Mouse (Mus musculus) lung, postnatal 0 days (tissue): Measurements from ENCODE around the gene Cmip. TPM values are rescaled to one million over a fixed set of nuclear protein-coding genes. Genes with fewer than 3 reads are reported as not detected.

Experiments
- ATAC-seq: fragments of 200-750 bp; cut with Nextera tagmentation; 2 replicates; pipeline ENCODE4 v1.8.0; 2017; ENCODE audit warnings: moderate library complexity
- DNase-seq: peaks from one replicate; pipeline ENCODE4 v3.0.0-alpha.2; 2016; ENCODE audit warnings: low spot score
- H3K27ac ChIP-seq: fragments of 300-500 bp; sonication (generic); 2 replicates; pipeline ENCODE4 v1.5.1; 2014; ENCODE audit warnings: antibody characterized with exemption, mild to moderate bottlenecking, low read length, mixed read lengths
- H3K27me3 ChIP-seq: fragments of 300-500 bp; sonication (generic); replicated peaks from 2 replicates; pipeline ENCODE4 v1.6.1; 2014; ENCODE audit warnings: low read length, mixed read lengths; ENCODE audit not compliant: insufficient read depth
- H3K36me3 ChIP-seq: fragments of 300-500 bp; sonication (generic); 2 replicates; pipeline ENCODE4 v1.6.1; 2014; ENCODE audit warnings: low read length, mixed read lengths; ENCODE audit not compliant: insufficient read depth
- H3K4me1 ChIP-seq: fragments of 300-500 bp; sonication (generic); 2 replicates; pipeline ENCODE4 v1.6.1; 2014; ENCODE audit warnings: antibody characterized with exemption, low read depth, low read length, mixed read lengths; ENCODE audit not compliant: insufficient read depth
- H3K4me2 ChIP-seq: fragments of 300-500 bp; sonication (generic); replicated peaks from 2 replicates; pipeline ENCODE4 v1.6.1; 2014; ENCODE audit warnings: low read depth, mild to moderate bottlenecking, low read length, moderate library complexity, mixed read lengths
- H3K4me3 ChIP-seq: fragments of 300-500 bp; sonication (generic); 2 replicates; pipeline ENCODE4 v1.5.1; 2014; ENCODE audit warnings: low read depth, low read length
- H3K9ac ChIP-seq: fragments of 300-500 bp; sonication (generic); replicated peaks from 2 replicates; pipeline ENCODE4 v1.6.1; 2014; ENCODE audit warnings: low read depth, mild to moderate bottlenecking
- H3K9me3 ChIP-seq: fragments of 300-500 bp; sonication (generic); 2 replicates; pipeline ENCODE4 v1.6.1; 2016; ENCODE audit warnings: low read length, mixed read lengths
- CTCF ChIP-seq: IDR thresholded peaks from 2 replicates; pipeline ENCODE4 v1.5.1; 2016; ENCODE audit warnings: antibody characterized with exemption, mild to moderate bottlenecking
- EP300 ChIP-seq: IDR thresholded peaks from 2 replicates; pipeline ENCODE4 v1.6.1; 2016; ENCODE audit warnings: antibody characterized with exemption, mild to moderate bottlenecking, control low read depth
- WGBS: fragments of 180-500 bp; shearing (Covaris S2); extraction: QIAGEN DNeasy Blood & Tissue Kit; methylation state at CpG from one replicate; pipeline ENCODE4 v1.1.7; 2014; 5-methylcytosine and 5-hydroxymethylcytosine counted together
- polyA plus RNA-seq: library from polyadenylated mRNA; unstranded; fragments of >200 nt; fragmentation: Nextera tagmentation; extraction: Ambion mirVana; gene quantifications from 2 replicates; pipeline ENCODE4 v1.2.1, GENCODE M21; 2015

Cmip gene
- polyA plus RNA-seq, 1 experiment from 2014 or later = 27.6 TPM

DNA sequence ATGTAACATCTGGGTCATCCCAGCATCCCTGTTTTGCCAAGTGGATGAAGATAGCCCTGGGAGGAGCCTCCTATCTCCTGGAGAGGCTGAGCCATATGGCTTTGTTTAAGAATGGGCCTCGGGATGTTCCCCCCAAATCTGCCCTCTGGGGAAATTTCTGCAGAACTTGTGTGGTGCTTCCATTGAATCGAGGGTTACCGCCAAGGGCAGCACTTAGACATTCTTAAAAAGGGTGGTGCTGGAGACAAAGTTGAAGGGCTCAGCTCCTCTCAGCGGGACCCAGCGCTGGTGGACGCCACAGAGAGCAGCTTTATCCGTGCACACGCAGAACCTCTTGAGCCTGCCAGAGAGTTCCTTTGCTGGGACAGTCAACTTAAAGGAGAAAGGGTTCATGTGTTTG, 113.1 kb downstream of the Cmip start:
- H3K4me3 ChIP-seq = no peak overlapping the region
- ATAC-seq (no peak), DNase-seq (peak; percentile 51)
- H3K9ac ChIP-seq = no peak overlapping the region
- H3K27ac ChIP-seq = no peak overlapping the region
- no peaks in the 10 kb centered on the region for H3K27me3 ChIP-seq
- TF ChIP-seq CTCF = no peak
- no peak for TF ChIP-seq EP300
- 51% methylated on average over 8 of the region's 8 CpGs for WGBS
- H3K9me3 ChIP-seq = no peaks in the 10 kb centered on the region
- H3K36me3 ChIP-seq = no peaks in the 10 kb centered on the region
- H3K4me1 ChIP-seq = peaks cover 49% of the 10 kb centered on the region
- no peak overlapping the region for H3K4me2 ChIP-seq

GRCm38 (mm10) chr8:117371189-117371588, 114.3 kb downstream of the Cmip start:
- H3K9me3 ChIP-seq = no peaks in the 10 kb centered on the region
- H3K27me3 ChIP-seq = no peaks in the 10 kb centered on the region
- no peak overlapping the region for H3K9ac ChIP-seq
- no peak for DNase-seq
- no peak for TF ChIP-seq EP300
- no peak for TF ChIP-seq CTCF
- 57% methylated on average over 7 of the region's 7 CpGs for WGBS
- H3K27ac ChIP-seq = no peak overlapping the region
- no peak overlapping the region for H3K4me2 ChIP-seq
- no peak overlapping the region for H3K4me3 ChIP-seq
- no peaks in the 10 kb centered on the region for H3K36me3 ChIP-seq
- H3K4me1 ChIP-seq = peaks cover 49% of the 10 kb centered on the region
- ATAC-seq = no peak

- TF ChIP-seq CTCF = no peak
- no peak for TF ChIP-seq EP300
- Histone ChIP-seq H3K4me1 (peaks cover 45% of the 10 kb centered on the region), H3K36me3 (no peaks in the 10 kb centered on the region), H3K4me3 (no peak overlapping the region), H3K4me2 (no peak overlapping the region), H3K9me3 (no peaks in the 10 kb centered on the region), H3K27ac (no peak overlapping the region), H3K27me3 (no peaks in the 10 kb centered on the region), H3K9ac (no peak overlapping the region)
- ATAC-seq = no peak
- DNase-seq = no peak
- 60% methylated on average over 12 of the region's 12 CpGs for WGBS
These were observed 115.2 kb downstream of the Cmip start for GRCm38 (mm10) chr8:117372070-117372469.

DNA sequence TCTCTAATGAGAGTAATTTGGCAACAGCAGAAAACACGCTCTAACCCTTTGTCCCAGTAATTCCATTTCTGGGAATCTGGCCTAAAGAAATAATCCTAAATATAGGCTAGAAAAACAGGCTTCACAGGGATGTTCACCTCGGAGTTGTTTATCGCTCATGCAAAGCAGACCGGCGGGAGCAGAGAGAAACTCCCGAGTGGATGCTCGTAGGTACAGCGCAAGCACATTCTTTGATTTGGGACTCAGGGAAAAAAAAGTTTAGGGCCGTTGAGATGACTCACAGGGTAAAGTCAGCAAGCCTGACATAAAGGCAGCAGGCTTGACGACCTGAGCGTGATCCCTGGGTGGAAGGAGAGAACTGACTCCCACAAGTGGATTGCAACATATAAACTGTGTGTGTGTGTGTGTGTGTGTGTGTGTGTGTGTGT, 116.2 kb downstream of the Cmip start:
- H3K4me1 ChIP-seq = peaks cover 36% of the 10 kb centered on the region
- DNase-seq (peak; percentile 89), ATAC-seq (peak; percentile 59)

DNA sequence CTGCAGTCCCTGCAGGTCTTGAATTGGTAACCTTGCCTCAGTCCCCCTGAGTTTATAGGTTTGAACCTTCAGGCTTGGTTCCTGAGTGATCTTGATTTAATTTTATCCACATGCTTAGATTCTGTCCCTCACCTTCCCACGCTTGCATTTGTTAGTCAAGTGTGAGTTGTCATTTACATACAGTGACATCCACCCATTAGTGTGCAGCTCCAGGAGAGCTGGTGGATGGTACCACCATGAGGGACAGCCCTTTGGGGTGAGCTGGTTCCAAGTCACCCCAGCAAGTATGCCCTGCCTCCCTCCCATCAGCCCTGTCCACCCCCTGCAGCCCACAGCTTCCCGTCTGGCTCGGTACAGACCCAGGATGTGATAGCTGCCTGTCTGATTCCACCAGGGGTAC, 117.2 kb downstream of the Cmip start:
- 83% methylated on average over 3 of the region's 3 CpGs for WGBS

More for the DNA sequence above, 116.2 kb downstream of the Cmip start:
- WGBS = 46% methylated on average over 11 of the region's 11 CpGs
- TF ChIP-seq EP300 (no peak; the same call in none of the 2 replicates), CTCF (no peak)
- no peak overlapping the region for H3K4me3 ChIP-seq
- no peaks in the 10 kb centered on the region for H3K27me3 ChIP-seq
- no peaks in the 10 kb centered on the region for H3K9me3 ChIP-seq
- H3K4me2 ChIP-seq = no peak overlapping the region
- no peaks in the 10 kb centered on the region for H3K36me3 ChIP-seq
- H3K9ac ChIP-seq = no peak overlapping the region
- peak overlapping the region; percentile 58 for H3K27ac ChIP-seq

GRCm38 (mm10) chr8:117376997-117377396, 120.1 kb downstream of the Cmip start:
- no peak for DNase-seq
- Histone ChIP-seq H3K4me3 (no peak overlapping the region), H3K4me1 (peaks cover 22% of the 10 kb centered on the region; the same call in 1 of the 2 replicates), H3K27ac (no peak overlapping the region), H3K36me3 (no peaks in the 10 kb centered on the region; the same call in 1 of the 2 replicates), H3K9ac (no peak overlapping the region), H3K27me3 (no peaks in the 10 kb centered on the region), H3K9me3 (no peaks in the 10 kb centered on the region), H3K4me2 (no peak overlapping the region)
- no peak for ATAC-seq
- WGBS = 77% methylated on average over 16 of the region's 16 CpGs
- TF ChIP-seq CTCF = no peak
- no peak for TF ChIP-seq EP300

More for the DNA sequence above, 117.2 kb downstream of the Cmip start:
- peaks cover 26% of the 10 kb centered on the region for H3K4me1 ChIP-seq
- TF ChIP-seq EP300 (no peak), CTCF (no peak)
- no peak for ATAC-seq
- H3K27ac ChIP-seq = no peak overlapping the region
- H3K36me3 ChIP-seq = no peaks in the 10 kb centered on the region; the same call in 1 of the 2 replicates
- no peak overlapping the region for H3K4me3 ChIP-seq
- H3K9me3 ChIP-seq = no peaks in the 10 kb centered on the region
- no peak overlapping the region for H3K4me2 ChIP-seq
- no peak for DNase-seq
- H3K9ac ChIP-seq = no peak overlapping the region
- H3K27me3 ChIP-seq = no peaks in the 10 kb centered on the region

DNA sequence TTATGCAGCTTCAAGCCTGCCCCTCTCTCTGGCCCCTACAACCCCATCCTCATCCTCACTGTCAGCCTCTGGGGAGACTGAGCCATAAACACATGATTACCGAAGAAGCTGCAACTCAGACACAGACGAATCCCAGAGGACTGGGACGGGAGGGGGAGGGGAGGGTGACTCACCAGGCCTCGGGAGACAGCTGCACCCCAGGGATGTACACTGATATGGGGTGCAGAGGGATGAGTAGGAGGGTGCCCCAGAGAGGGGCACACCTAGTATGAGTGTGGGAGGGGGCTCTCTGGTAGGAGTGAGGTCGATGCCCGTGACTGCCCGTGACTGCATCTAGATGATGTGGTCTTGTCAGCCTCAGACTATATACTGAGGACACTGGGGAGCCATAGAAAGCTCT, 121.8 kb downstream of the Cmip start:
- H3K36me3 ChIP-seq = no peaks in the 10 kb centered on the region; the same call in 1 of the 2 replicates
- no peak overlapping the region for H3K9ac ChIP-seq
- H3K27me3 ChIP-seq = no peaks in the 10 kb centered on the region
- TF ChIP-seq CTCF (no peak), EP300 (no peak)
- ATAC-seq (no peak), DNase-seq (no peak)
- H3K4me1 ChIP-seq = peaks cover 15% of the 10 kb centered on the region; the same call in 1 of the 2 replicates
- H3K9me3 ChIP-seq = no peaks in the 10 kb centered on the region
- H3K4me2 ChIP-seq = no peak overlapping the region
- H3K4me3 ChIP-seq = no peak overlapping the region
- 77% methylated on average over 7 of the region's 7 CpGs for WGBS
- no peak overlapping the region for H3K27ac ChIP-seq
